Mouse (Mus musculus) C2C12 (cell line): ENCODE measurements around the gene Dach1. TPM values are rescaled to one million over a fixed set of nuclear protein-coding genes. Genes with fewer than 3 reads are reported as not detected.

Experiments used
- H3K27me3 ChIP-seq: one replicate; pipeline ENCODE4 v1.6.1; 2011; ENCODE audit not compliant: control insufficient read depth, insufficient read depth, insufficient read length
- H3K36me3 ChIP-seq: one replicate; pipeline ENCODE4 v1.6.1; 2011; ENCODE audit not compliant: control insufficient read depth, insufficient read depth
- H3K4me3 ChIP-seq: one replicate; pipeline ENCODE4 v1.5.1; 2011; ENCODE audit warnings: mild to moderate bottlenecking, control low read depth; ENCODE audit not compliant: poor library complexity, insufficient read depth, severe bottlenecking
- H3K79me2 ChIP-seq: one replicate; pipeline ENCODE4 v1.6.1; 2011; ENCODE audit not compliant: control insufficient read depth, insufficient read depth
- H3K79me3 ChIP-seq: one replicate; pipeline ENCODE4 v1.6.1; 2011; ENCODE audit warnings: low read depth, control low read depth
- H3ac ChIP-seq: one replicate; pipeline ENCODE3; 2011; ENCODE audit warnings: low read depth; ENCODE audit not compliant: control insufficient read depth, insufficient read length
- CEBPB ChIP-seq: IDR thresholded peaks from one replicate; pipeline ENCODE4 v1.6.1; 2011; ENCODE audit warnings: low read depth, mild to moderate bottlenecking, control low read depth, moderate library complexity
- CTCF ChIP-seq: IDR thresholded peaks from one replicate; pipeline ENCODE4 v1.5.1; 2011; ENCODE audit not compliant: control insufficient read depth, insufficient read depth, insufficient read length
- FOSL1 ChIP-seq: IDR thresholded peaks from one replicate; pipeline ENCODE4 v1.8.0; 2011; ENCODE audit warnings: mild to moderate bottlenecking, low read length; ENCODE audit not compliant: poor library complexity, insufficient read depth, severe bottlenecking
- MAX ChIP-seq: IDR thresholded peaks from one replicate; pipeline ENCODE4 v1.6.1; 2011; ENCODE audit warnings: mild to moderate bottlenecking, control low read depth
- MYOD1 ChIP-seq: IDR thresholded peaks from one replicate; pipeline ENCODE4 v1.6.1; 2011; ENCODE audit warnings: low read depth; ENCODE audit not compliant: control insufficient read depth, insufficient read length
- MYOG ChIP-seq: IDR thresholded peaks from one replicate; pipeline ENCODE4 v1.6.1; 2011; ENCODE audit not compliant: control insufficient read depth, insufficient read length; ENCODE audit errors: extremely low read depth
- USF1 ChIP-seq: IDR thresholded peaks from one replicate; pipeline ENCODE4 v1.6.1; 2011; ENCODE audit warnings: low read depth, mild to moderate bottlenecking, control low read depth, moderate library complexity
- polyA plus RNA-seq: library from polyadenylated mRNA; unstranded; fragments of >200 nt; fragmentation: generic; extraction: Trizol; gene quantifications from one replicate; pipeline ENCODE4 v1.2.1, GENCODE M21; 2012; ENCODE audit warnings: missing spikeins

Gene Dach1
- polyA plus RNA-seq, 1 experiment = not detected

DNA sequence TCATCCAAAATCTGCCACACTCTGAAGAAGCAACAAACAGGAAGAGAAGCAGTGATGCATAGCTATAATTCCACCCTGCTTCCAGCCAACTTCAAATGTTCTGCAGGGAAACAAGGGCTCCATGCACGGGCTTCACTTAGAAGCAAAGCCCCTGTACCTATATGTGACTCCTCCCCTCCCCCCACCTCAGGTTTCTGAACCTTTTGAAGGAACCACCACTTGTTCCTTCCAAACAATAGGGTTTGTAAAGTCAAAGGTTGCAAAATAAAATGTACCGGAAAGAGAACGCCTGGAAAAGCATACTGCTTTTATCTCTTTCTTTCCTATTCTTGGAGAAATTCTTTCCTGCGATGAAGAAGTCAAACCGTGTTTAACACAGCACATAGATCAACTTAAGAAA, 2.3 kb upstream of the Dach1 start:
- H3ac ChIP-seq = no peak overlapping the region
- H3K36me3 ChIP-seq = no peaks in the 10 kb centered on the region
- TF ChIP-seq MYOD1 = no peak
- no peak for TF ChIP-seq CTCF
- no peak for TF ChIP-seq FOSL1
- TF ChIP-seq MAX = no peak
- no peak for TF ChIP-seq USF1
- no peak for TF ChIP-seq CEBPB
- no peak for TF ChIP-seq MYOG
- no peaks in the 10 kb centered on the region for H3K79me3 ChIP-seq
- no peak overlapping the region for H3K4me3 ChIP-seq
- H3K27me3 ChIP-seq = no peaks in the 10 kb centered on the region
- no peaks in the 10 kb centered on the region for H3K79me2 ChIP-seq

DNA sequence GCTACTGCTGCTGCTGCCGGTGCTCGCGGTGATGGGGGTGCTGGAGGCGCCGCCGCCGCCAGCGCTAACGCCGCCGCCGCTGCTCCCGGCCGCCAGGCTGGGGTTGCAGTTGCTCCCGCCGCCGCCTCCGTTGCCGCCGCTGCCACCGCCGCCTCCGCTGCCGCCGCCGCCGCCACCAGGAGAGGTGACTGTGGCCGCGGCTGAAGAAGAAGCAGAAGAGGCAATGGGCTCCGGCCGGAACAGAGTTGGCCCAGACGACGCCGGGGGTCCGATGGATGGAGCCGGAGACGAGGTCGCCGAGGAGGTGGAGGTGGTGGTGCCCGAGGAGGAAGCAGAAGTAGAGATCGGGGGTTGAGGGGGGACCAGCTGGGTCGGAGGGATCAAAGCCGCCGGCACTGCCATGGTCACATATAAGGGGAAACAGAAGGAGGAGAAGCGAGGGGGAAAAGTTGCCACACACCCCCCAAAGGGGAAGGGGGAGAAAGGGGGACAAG, 610 bp downstream of the Dach1 start:
- Histone ChIP-seq H3K79me2 (no peaks in the 10 kb centered on the region), H3K27me3 (no peaks in the 10 kb centered on the region), H3K4me3 (no peak overlapping the region), H3ac (no peak overlapping the region), H3K36me3 (no peaks in the 10 kb centered on the region), H3K79me3 (no peaks in the 10 kb centered on the region)
- TF ChIP-seq MYOG = no peak
- TF ChIP-seq USF1 = no peak
- no peak for TF ChIP-seq FOSL1
- no peak for TF ChIP-seq CEBPB
- TF ChIP-seq CTCF = no peak
- TF ChIP-seq MYOD1 = no peak
- TF ChIP-seq MAX = no peak

DNA sequence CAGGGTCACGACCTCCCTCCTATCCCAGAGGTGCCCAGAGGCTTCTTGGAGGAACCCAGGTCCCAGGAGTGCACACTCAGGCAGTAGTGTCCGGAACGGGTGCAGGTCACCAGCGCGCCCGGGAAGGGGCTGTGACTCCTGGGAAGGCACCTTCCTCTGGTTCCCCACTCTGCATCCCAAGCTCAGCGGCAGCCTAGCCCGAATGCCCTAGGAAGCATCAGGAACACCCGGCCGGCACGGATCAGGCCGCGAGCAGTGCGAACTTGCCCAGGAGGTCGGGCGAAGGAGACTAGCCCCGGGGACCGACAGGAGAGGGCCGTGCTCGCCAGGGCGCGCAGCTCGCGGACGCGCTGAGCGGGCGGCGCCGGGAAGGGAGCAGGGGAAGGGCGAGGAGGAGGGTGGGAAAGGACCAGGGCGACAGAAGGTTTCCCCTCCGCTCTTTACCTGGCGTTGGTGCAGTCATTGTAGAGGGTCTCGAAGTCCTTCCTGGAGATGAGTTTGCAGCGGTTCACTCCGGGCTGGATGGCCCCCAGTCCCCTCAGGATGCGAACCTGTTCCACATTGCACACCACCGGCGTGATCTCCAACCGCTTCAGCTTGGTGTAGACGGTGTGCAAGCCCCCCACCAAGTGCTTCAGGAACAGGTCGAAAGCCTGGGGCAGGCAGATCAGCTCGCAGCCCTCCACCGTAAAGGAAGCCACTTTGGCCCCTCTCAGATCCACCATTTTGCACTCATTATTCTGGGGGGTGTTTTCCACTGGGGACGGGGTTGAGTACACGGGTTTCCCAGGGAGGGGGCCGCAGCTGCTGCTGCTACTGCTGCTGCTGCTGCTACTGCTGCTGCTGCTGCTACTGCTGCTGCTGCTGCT, 1.3 kb downstream of the Dach1 start:
- Histone ChIP-seq H3K79me3 (no peaks in the 10 kb centered on the region), H3K27me3 (no peaks in the 10 kb centered on the region), H3K4me3 (no peak overlapping the region), H3K79me2 (no peaks in the 10 kb centered on the region), H3K36me3 (no peaks in the 10 kb centered on the region), H3ac (no peak overlapping the region)
- TF ChIP-seq USF1 (no peak), MYOD1 (no peak), MYOG (no peak), MAX (no peak), CEBPB (no peak), CTCF (no peak), FOSL1 (no peak)

DNA sequence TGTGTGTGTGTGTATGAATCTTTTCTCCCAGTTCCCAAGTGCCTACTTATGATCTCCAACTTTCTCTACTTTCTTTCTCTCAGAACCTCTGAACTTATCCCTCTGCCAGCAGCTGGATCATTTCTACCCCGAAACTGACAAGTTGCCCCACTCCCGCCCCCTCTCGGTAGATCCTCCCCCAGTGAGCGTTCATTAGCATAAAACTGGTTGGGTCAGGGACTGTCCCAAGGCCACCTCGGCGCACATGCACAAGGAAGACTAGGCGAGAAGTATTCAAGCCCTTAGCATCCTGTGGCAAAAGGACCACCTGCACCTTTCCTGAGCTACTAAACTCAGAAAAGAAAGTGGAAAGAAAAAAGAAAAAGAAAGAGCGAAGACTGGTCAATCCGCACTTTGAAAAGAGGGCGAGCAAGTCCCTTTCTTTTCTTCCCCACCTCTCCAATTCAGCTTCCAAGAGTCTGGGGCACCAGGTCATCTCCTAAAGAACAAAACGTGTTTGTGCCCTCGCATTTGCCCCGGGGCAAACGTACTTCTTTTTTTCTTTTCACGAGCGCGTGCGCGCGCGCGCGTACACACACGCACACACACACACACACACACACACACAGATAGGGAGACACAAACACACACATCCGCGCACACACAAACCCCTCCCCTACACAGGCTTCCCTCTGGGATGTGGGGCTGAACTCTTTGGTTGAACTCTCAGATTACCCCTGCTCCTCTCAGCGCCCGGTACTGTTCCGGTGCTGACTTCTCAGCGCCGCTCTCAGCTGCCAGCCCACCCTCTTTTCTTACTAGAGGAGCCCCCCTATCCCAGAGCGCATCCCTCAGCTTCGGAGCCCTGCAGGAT, 2.2 kb downstream of the Dach1 start:
- Histone ChIP-seq H3K79me2 (no peaks in the 10 kb centered on the region), H3K36me3 (no peaks in the 10 kb centered on the region), H3K27me3 (no peaks in the 10 kb centered on the region), H3ac (no peak overlapping the region), H3K79me3 (no peaks in the 10 kb centered on the region), H3K4me3 (no peak overlapping the region)
- no peak for TF ChIP-seq USF1
- TF ChIP-seq MAX = no peak
- TF ChIP-seq CTCF = no peak
- no peak for TF ChIP-seq MYOG
- no peak for TF ChIP-seq CEBPB

DNA sequence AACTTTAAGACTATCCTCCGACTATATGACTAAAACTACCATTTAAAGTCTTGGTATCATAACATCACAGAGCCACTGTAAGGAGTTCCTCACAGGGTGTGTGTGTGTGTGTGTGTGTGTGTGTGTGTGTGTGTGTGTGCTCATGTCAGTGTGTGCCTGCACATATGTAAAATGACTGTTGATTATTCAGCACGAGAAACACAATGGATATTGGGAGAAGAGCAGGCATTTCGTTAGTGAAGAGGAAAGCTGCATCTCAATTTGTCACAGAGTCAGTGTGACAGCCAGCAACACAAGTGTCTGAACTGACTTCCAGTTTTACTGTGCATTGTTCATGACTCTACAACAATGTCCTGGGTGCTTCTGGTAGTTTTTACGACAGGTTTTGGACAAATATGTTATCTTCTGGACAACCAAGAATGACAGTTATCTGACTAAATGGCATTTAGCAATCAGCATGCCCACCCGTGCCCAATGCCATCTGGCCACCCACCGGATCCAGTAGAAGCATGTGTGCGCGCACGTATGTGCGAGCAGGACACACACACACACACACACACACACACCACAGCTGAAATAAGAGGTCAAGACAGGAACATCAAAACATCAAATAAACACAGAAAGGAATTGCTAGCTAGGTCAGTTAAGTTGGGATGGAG, 3.1 kb downstream of the Dach1 start:
- Histone ChIP-seq H3K79me3 (no peaks in the 10 kb centered on the region), H3K79me2 (no peaks in the 10 kb centered on the region), H3ac (no peak overlapping the region), H3K27me3 (no peaks in the 10 kb centered on the region), H3K36me3 (no peaks in the 10 kb centered on the region), H3K4me3 (no peak overlapping the region)
- TF ChIP-seq MYOG = no peak
- no peak for TF ChIP-seq CEBPB
- TF ChIP-seq FOSL1 = no peak
- TF ChIP-seq CTCF = no peak
